Mouse (Mus musculus): Measurements from ENCODE around the gene 1110017D15Rik.
"Not testable (repeated sequence)": the region's sequence is repeated elsewhere in the genome, so short reads cannot be mapped to it uniquely, and the experiment has no call there.

The 1110017D15Rik gene

GRCm38 (mm10) chr4:41479456-41479804 lies 37.7 kb downstream of the 1110017D15Rik start:
- no peak for DNase-seq (ENCODE audit: low spot score)

GRCm38 (mm10) chr4:41478751-41479455 lies 38.2 kb downstream of the 1110017D15Rik start:
- no peak for DNase-seq (ENCODE audit: low spot score)

- no peak for DNase-seq (ENCODE audit: low spot score)
Measured at GRCm38 (mm10) chr4:41477648-41478160, 39.4 kb downstream of the 1110017D15Rik start.

- DNase-seq (ENCODE audit: low spot score), result no peak
Measured at GRCm38 (mm10) chr4:41471384-41471689, 45.8 kb downstream of the 1110017D15Rik start.

- DNase-seq (ENCODE audit: low spot score), result peak; percentile 60
Measured at GRCm38 (mm10) chr4:41470684-41471383, 46.3 kb downstream of the 1110017D15Rik start.

- no peak for DNase-seq (ENCODE audit: low spot score)
Measured at GRCm38 (mm10) chr4:41470051-41470683, 47.0 kb downstream of the 1110017D15Rik start.

GRCm38 (mm10) chr4:41469199-41469598 lies 47.9 kb downstream of the 1110017D15Rik start:
- DNase-seq (ENCODE audit: low spot score), result no peak

- DNase-seq (ENCODE audit: low spot score), result no peak
Measured at GRCm38 (mm10) chr4:41468396-41469080, 48.6 kb downstream of the 1110017D15Rik start.

GRCm38 (mm10) chr4:41465287-41465665 lies 51.9 kb downstream of the 1110017D15Rik start:
- no peak for DNase-seq (ENCODE audit: low spot score)

- DNase-seq (ENCODE audit: low spot score), result peak; percentile 97
Measured at GRCm38 (mm10) chr4:41464345-41465286, 52.5 kb downstream of the 1110017D15Rik start, which contains the start of the genes Kif24 and Nudt2. TSS of gene Kif24 (minus strand) at chr4:41464887. TSS of gene Nudt2 (plus strand) at chr4:41465151.

- not testable (repeated sequence) for DNase-seq (ENCODE audit: low spot score)
Measured at GRCm38 (mm10) chr4:41463051-41463738, 53.9 kb downstream of the 1110017D15Rik start.

GRCm38 (mm10) chr4:41460690-41461089 lies 56.4 kb downstream of the 1110017D15Rik start:
- no peak for DNase-seq (ENCODE audit: low spot score)

All from left cerebral cortex, adult 11 months (tissue).